Mouse (Mus musculus): ENCODE measurements at regions not wholly inside any gene's neighbourhood (a gene's known extent, or its start where the extent isn't known, plus 50 kb on each side); places are given as distances from the start of the nearest gene placed in this dataset.
A peak's percentile ranks its signal among the peaks of the same experiment; 100 is the strongest.

DNA sequence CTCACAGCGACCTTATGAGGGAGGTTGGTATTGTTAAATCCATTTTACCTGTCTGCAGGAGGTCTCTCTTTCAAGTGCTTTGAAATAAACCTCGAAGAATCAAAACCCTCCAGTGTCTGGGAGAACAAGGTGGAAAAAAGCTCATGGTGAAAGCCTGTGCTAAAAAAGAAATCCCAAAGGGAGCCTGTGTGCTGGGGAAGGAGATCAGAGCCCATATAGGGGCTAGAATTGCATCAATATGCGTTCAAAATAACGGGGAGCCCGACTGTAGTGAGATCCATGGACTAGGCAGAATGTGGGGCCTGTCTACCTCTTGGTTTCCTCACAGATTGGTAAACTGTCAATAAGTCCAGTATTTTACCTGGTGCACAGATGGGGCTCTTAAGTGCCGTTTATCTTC is 113.6 kb upstream of the Ube2e3 start:
- H3K9me3 ChIP-seq (ENCODE audit: low read depth, low read length) = no peaks in the 10 kb centered on the region
- no peak overlapping the region for H3K9ac ChIP-seq
- DNase-seq (no peak), ATAC-seq (ENCODE audit: insufficient read depth) (no peak)
- no peaks in the 10 kb centered on the region for H3K36me3 ChIP-seq (ENCODE audit: insufficient read depth)
- TF ChIP-seq CTCF (IDR thresholded peaks at IDR 0.05; ENCODE audit: low read depth) = no peak
- no peaks in the 10 kb centered on the region for H3K4me1 ChIP-seq (ENCODE audit: insufficient read depth)
- no peak overlapping the region for H3K4me3 ChIP-seq (ENCODE audit: low read depth, low read length)
- no peak overlapping the region for H3K4me2 ChIP-seq
- WGBS = 81% methylated on average over 6 of the region's 6 CpGs
- H3K27ac ChIP-seq (ENCODE audit: low read depth) = no peak overlapping the region
- H3K27me3 ChIP-seq (ENCODE audit: insufficient read depth, low read length) = no peaks in the 10 kb centered on the region

DNA sequence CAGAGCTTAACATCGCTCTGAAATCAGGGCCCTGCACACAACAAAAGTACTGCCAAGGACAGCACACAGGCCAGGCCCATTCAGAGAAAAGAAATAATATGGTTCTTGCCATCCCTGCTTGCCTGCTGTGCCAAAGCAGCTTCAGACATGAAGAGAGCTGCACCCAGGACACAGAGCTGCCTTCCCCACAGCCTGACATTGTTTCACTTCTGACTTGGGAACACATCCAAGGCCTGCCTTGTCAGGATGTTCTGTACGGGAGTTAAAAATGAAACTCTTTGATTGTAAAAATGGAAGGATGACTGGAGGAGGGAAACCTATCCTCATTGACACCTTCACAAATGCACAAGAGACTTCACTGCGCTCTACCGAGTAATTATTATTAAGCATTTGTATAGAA is 114.0 kb upstream of the Ube2e3 start:
- no peaks in the 10 kb centered on the region for H3K4me1 ChIP-seq (ENCODE audit: insufficient read depth)
- H3K9me3 ChIP-seq (ENCODE audit: low read depth, low read length) = no peaks in the 10 kb centered on the region
- DNase-seq (no peak), ATAC-seq (ENCODE audit: insufficient read depth) (no peak)
- 82% methylated on average over 4 of the region's 4 CpGs for WGBS
- no peak overlapping the region for H3K4me2 ChIP-seq
- H3K27ac ChIP-seq (ENCODE audit: low read depth) = no peak overlapping the region
- H3K9ac ChIP-seq = no peak overlapping the region
- no peak for TF ChIP-seq CTCF (IDR thresholded peaks at IDR 0.05; ENCODE audit: low read depth)
- no peaks in the 10 kb centered on the region for H3K27me3 ChIP-seq (ENCODE audit: insufficient read depth, low read length)
- H3K4me3 ChIP-seq (ENCODE audit: low read depth, low read length) = no peak overlapping the region
- H3K36me3 ChIP-seq (ENCODE audit: insufficient read depth) = no peaks in the 10 kb centered on the region

DNA sequence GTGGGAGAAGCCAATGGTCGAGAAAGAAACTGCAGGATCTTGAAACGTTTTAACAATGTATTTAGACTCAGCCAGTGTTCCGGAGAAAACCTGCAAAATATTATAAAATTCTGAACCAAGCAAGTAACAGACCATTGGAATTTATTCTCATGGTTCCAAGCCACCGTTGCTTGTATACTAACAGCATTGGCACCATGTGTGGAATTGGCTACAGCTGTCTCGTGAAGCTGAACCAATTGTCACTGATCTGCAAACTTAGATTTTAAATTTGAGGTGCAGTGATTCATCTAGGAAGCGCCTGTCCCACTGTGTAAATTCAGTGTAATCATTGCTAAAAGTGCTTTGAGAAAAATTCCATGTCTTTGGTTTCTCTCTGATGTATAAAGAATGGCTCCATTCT is 137.8 kb upstream of the Ube2e3 start:
- no peak for ATAC-seq (ENCODE audit: insufficient read depth)

DNA sequence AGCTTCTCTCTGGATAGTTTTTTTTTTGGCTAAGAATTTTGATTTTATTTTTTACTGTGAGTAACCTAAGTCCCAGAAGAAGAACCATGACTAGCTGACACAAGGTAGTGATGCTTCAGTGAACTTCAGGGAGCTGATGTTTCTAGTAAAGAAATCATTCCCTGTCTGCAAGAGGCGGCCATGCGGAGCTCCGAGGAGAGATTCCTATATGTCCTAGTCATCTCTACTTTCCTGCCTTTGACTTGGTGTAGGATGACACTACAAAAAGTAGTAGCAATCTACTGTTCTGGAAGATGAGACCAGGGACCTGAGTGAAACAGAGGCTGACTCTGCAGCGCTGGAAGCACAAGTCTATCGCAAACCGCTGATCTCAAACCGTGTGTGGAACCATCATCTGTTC is 141.9 kb upstream of the Ube2e3 start:
- Histone ChIP-seq H3K27me3 (ENCODE audit: insufficient read depth, low read length) (no peaks in the 10 kb centered on the region), H3K4me2 (no peak overlapping the region), H3K4me3 (ENCODE audit: low read depth, low read length) (no peak overlapping the region), H3K9me3 (ENCODE audit: low read depth, low read length) (no peaks in the 10 kb centered on the region), H3K27ac (ENCODE audit: low read depth) (no peak overlapping the region), H3K36me3 (ENCODE audit: insufficient read depth) (no peaks in the 10 kb centered on the region), H3K9ac (no peak overlapping the region), H3K4me1 (ENCODE audit: insufficient read depth) (0 out of 2 replicates have a peak, but pooled peaks cover 5% of the 10 kb centered on the region)
- DNase-seq = no peak
- ATAC-seq (ENCODE audit: insufficient read depth) = no peak
- TF ChIP-seq CTCF (IDR thresholded peaks at IDR 0.05; ENCODE audit: low read depth) = no peak
- WGBS = 93% methylated on average over 7 of the region's 7 CpGs

More for the DNA sequence above, 137.8 kb upstream of the Ube2e3 start:
- Histone ChIP-seq H3K4me2 (no peak overlapping the region), H3K36me3 (ENCODE audit: insufficient read depth) (no peaks in the 10 kb centered on the region), H3K4me3 (ENCODE audit: low read depth, low read length) (no peak overlapping the region), H3K9ac (no peak overlapping the region), H3K4me1 (ENCODE audit: insufficient read depth) (no peaks in the 10 kb centered on the region), H3K27ac (ENCODE audit: low read depth) (no peak overlapping the region), H3K27me3 (ENCODE audit: insufficient read depth, low read length) (no peaks in the 10 kb centered on the region), H3K9me3 (ENCODE audit: low read depth, low read length) (no peaks in the 10 kb centered on the region)
- TF ChIP-seq CTCF (IDR thresholded peaks at IDR 0.05; ENCODE audit: low read depth) = no peak
- DNase-seq = no peak
- 66% methylated on average over 6 of the region's 6 CpGs for WGBS

DNA sequence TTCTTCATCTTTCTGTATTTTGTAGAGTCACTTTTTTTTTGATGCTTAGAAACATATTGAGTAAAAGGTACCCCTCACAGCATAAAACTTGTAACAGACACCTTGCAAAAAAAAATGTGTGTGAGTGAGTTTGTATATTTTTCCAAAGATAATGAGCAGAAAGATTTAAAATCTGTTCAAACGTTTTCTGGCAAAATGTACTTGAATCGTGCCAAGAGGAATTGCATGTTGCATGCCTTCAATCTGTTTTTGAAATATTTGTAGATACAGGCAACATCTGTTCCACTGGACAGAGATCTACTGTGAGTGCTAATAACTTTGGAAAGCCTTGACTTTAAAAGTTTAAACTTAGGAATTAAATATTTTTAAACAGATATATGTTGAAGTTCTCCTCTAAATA is 143.5 kb upstream of the Ube2e3 start:
- 27% methylated on average over 2 of the region's 2 CpGs for WGBS
- no peaks in the 10 kb centered on the region for H3K27me3 ChIP-seq (ENCODE audit: insufficient read depth, low read length)
- DNase-seq = peak; percentile 57
- TF ChIP-seq CTCF (IDR thresholded peaks at IDR 0.05; ENCODE audit: low read depth) = no peak
- no peak overlapping the region for H3K4me3 ChIP-seq (ENCODE audit: low read depth, low read length)
- H3K9ac ChIP-seq = no peak overlapping the region
- H3K9me3 ChIP-seq (ENCODE audit: low read depth, low read length) = no peaks in the 10 kb centered on the region
- ATAC-seq (ENCODE audit: insufficient read depth) = no peak
- H3K27ac ChIP-seq (ENCODE audit: low read depth) = no peak overlapping the region
- H3K4me1 ChIP-seq (ENCODE audit: insufficient read depth) = 0 out of 2 replicates have a peak, but pooled peaks cover 5% of the 10 kb centered on the region
- H3K36me3 ChIP-seq (ENCODE audit: insufficient read depth) = no peaks in the 10 kb centered on the region
- H3K4me2 ChIP-seq = no peak overlapping the region

DNA sequence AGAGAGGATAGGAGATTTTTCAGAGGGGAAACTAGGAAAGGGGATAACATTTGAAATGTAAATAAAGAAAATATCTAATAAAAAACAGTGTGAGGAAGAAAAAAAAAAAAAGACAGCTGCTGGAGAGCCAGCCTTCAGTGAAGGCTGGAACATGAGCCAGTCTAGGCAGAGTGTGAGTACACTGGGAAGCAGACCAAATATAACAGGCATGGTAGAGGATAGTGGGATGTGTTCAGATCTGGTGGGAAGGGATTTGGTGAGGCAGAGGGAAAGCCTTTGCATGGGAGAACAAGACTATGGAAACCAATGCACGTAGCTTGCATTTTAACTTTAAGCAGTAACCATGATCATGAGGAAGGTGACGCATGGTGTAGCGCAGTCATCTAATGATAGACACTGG is 144.5 kb upstream of the Ube2e3 start:
- H3K36me3 ChIP-seq (ENCODE audit: insufficient read depth) = no peaks in the 10 kb centered on the region
- DNase-seq = peak; percentile 48
- WGBS = 92% methylated on average over 3 of the region's 3 CpGs
- no peak for TF ChIP-seq CTCF (IDR thresholded peaks at IDR 0.05; ENCODE audit: low read depth)
- H3K4me2 ChIP-seq = no peak overlapping the region
- no peak overlapping the region for H3K9ac ChIP-seq
- ATAC-seq (ENCODE audit: insufficient read depth) = peak; percentile 81; the same call in 1 of the 2 replicates
- no peak overlapping the region for H3K4me3 ChIP-seq (ENCODE audit: low read depth, low read length)
- H3K9me3 ChIP-seq (ENCODE audit: low read depth, low read length) = no peaks in the 10 kb centered on the region
- no peaks in the 10 kb centered on the region for H3K27me3 ChIP-seq (ENCODE audit: insufficient read depth, low read length)
- no peak overlapping the region for H3K27ac ChIP-seq (ENCODE audit: low read depth)
- 0 out of 2 replicates have a peak, but pooled peaks cover 5% of the 10 kb centered on the region for H3K4me1 ChIP-seq (ENCODE audit: insufficient read depth)

DNA sequence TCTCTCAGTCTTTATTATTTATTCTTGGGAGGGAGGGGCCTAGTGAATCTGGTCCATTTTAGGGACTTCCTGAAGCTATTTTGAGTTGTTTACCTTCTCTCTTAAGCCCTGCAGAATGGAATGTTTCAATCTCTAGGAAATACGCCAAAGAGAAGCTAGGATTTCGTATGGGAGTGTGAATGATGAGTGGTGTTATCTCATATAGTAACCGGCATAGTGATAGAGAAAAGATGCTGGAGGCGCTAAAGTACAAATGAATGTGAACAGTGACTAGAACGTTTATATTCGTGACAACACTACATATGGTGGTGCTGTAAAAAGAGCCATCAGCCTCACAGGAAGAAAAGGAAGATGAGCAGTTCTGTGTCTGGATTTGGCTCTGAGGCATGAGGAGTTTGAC is 145.2 kb upstream of the Ube2e3 start:
- 33% methylated on average over 6 of the region's 6 CpGs for WGBS
- Histone ChIP-seq H3K4me2 (no peak overlapping the region), H3K4me3 (ENCODE audit: low read depth, low read length) (no peak overlapping the region), H3K9ac (no peak overlapping the region), H3K27ac (ENCODE audit: low read depth) (no peak overlapping the region; the same call in 1 of the 2 replicates), H3K36me3 (ENCODE audit: insufficient read depth) (no peaks in the 10 kb centered on the region), H3K4me1 (ENCODE audit: insufficient read depth) (0 out of 2 replicates have a peak, but pooled peaks cover 5% of the 10 kb centered on the region), H3K27me3 (ENCODE audit: insufficient read depth, low read length) (no peaks in the 10 kb centered on the region), H3K9me3 (ENCODE audit: low read depth, low read length) (no peaks in the 10 kb centered on the region)
- peak; percentile 71 for DNase-seq
- peak; percentile 83 for ATAC-seq (ENCODE audit: insufficient read depth)
- TF ChIP-seq CTCF (IDR thresholded peaks at IDR 0.05; ENCODE audit: low read depth) = no peak

DNA sequence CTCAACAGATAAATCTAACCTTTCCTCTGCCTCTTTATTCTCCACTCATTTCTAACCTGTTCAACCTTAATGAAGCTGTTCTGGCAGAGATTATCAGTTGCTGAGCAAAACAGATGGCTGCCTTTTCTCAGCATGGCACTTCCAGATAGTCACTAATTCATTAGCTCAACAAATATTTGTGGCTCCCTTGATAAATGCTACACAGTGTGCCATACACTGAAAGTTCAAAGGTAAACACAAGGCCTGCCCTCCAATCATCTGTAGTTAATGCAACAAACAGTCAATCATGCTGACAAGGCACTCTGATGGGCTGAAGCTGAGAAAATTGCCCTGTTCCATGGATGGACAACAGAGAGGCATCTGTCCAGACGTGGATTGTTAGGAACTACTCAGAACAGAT is 149.4 kb upstream of the Ube2e3 start:
- 32% methylated on average over 1 of the region's 1 CpGs for WGBS
- peak; percentile 53; the same call in 1 of the 2 replicates for ATAC-seq (ENCODE audit: insufficient read depth)
- no peak for TF ChIP-seq CTCF (IDR thresholded peaks at IDR 0.05; ENCODE audit: low read depth)

More for the DNA sequence above, 149.4 kb upstream of the Ube2e3 start:
- peak; percentile 12 for DNase-seq
- H3K27ac ChIP-seq (ENCODE audit: low read depth) = no peak overlapping the region; the same call in 1 of the 2 replicates
- H3K4me1 ChIP-seq (ENCODE audit: insufficient read depth) = 0 out of 2 replicates have a peak, but pooled peaks cover under 1% of the 10 kb centered on the region
- H3K36me3 ChIP-seq (ENCODE audit: insufficient read depth) = no peaks in the 10 kb centered on the region
- H3K9me3 ChIP-seq (ENCODE audit: low read depth, low read length) = no peaks in the 10 kb centered on the region
- H3K9ac ChIP-seq = no peak overlapping the region
- H3K4me2 ChIP-seq = no peak overlapping the region
- H3K4me3 ChIP-seq (ENCODE audit: low read depth, low read length) = no peak overlapping the region
- no peaks in the 10 kb centered on the region for H3K27me3 ChIP-seq (ENCODE audit: insufficient read depth, low read length)
